Mouse (Mus musculus): ENCODE measurements around the gene Ube2m.

GRCm38 (mm10) chr7:13006531-13006930 lies 31.5 kb downstream of the Ube2m start:
- TF ChIP-seq TAL1 (IDR thresholded peaks at IDR 0.05; ENCODE audit: low read length) (no peak), GATA1 (IDR thresholded peaks at IDR 0.05; ENCODE audit: low read length) (no peak)
